Mouse (Mus musculus): Measurements from ENCODE around the gene Crispld2. TPM values are rescaled to one million over a fixed set of nuclear protein-coding genes. Genes with fewer than 3 reads are reported as not detected.
A peak's percentile ranks its signal among the peaks of the same experiment; 100 is the strongest.

Crispld2 gene
- total and polyA plus RNA-seq, 3 experiments, result 1.7 to 2.2 TPM; not detected in 1

GRCm38 (mm10) chr8:120067936-120068668 lies 75.9 kb downstream of the Crispld2 start:
- H3K36me3 ChIP-seq (ENCODE audit: control insufficient read depth in 1 of 2, insufficient read depth in 2 of 2, low read length in 2 of 2), result peaks cover 0 to 3% of the 10 kb centered on the region in 2 experiments; a peak in 2 of 4 replicates
- no peaks in the 10 kb centered on the region for H3K79me2 ChIP-seq (ENCODE audit: control insufficient read depth, insufficient read depth, low read length, poor library complexity)
- no peak for DNase-seq (ENCODE audit: low read depth, low spot score)
- H3K27me3 ChIP-seq (ENCODE audit: control insufficient read depth in 1 of 2, insufficient read depth in 2 of 2, low read length in 2 of 2), result no peaks in the 10 kb centered on the region
- H3K27ac ChIP-seq (ENCODE audit: control insufficient read depth, low read depth, low read length), result no peak overlapping the region
- no peak overlapping the region for H3K9ac ChIP-seq (ENCODE audit: control insufficient read depth, low read depth, low read length, poor library complexity, severe bottlenecking)
- TF ChIP-seq MYB (IDR thresholded peaks at IDR 0.05; ENCODE audit: low read depth, low read length), result no peak
- no peak overlapping the region for H3K4me3 ChIP-seq (ENCODE audit: control insufficient read depth in 1 of 2, insufficient read depth in 1 of 2, low read depth in 2 of 2, low read length in 2 of 2)
- H3K4me1 ChIP-seq (ENCODE audit: control insufficient read depth in 1 of 2, insufficient read depth in 2 of 2, low read length in 2 of 2), result peaks cover 0 to 8% of the 10 kb centered on the region in 2 experiments; a peak in 2 of 4 replicates
- H3K9me3 ChIP-seq (replicated peaks; ENCODE audit: insufficient read depth, low read length), result no peaks in the 10 kb centered on the region

DNA sequence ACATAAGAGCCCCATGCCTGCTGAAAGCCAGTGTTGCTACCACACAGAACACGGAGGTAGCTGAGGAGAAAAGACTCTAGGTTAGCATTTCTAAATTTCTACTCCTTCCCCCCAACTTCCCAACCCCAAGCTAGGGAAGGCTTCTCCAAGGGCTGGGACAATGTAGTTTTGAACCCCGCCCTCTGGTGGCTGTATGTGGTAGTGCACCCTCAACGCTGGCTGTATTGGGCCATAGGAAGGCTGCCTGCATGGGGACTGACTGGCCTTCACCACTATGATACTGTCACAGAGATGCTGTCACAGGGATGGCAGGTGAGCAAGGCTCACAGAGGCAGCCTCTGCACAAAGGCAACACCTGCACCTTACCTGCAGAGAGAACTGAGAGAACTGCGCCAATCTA lies 79.4 kb downstream of the Crispld2 start:
- no peaks in the 10 kb centered on the region for H3K79me2 ChIP-seq (ENCODE audit: control insufficient read depth, insufficient read depth, low read length, poor library complexity)
- H3K9me3 ChIP-seq (replicated peaks; ENCODE audit: insufficient read depth, low read length), result no peaks in the 10 kb centered on the region
- TF ChIP-seq ZMIZ1 (IDR thresholded peaks at IDR 0.05; ENCODE audit: low read depth, low read length), result no peak
- no peak for TF ChIP-seq SIN3A (IDR thresholded peaks at IDR 0.05; ENCODE audit: low read length)
- no peak for TF ChIP-seq ZNF384 (IDR thresholded peaks at IDR 0.05; ENCODE audit: low read depth, low read length)
- TF ChIP-seq NRF1 (IDR thresholded peaks at IDR 0.05; ENCODE audit: insufficient read depth, low read depth, low read length, poor library complexity, severe bottlenecking), result no peak
- peak; percentile 37 for TF ChIP-seq ZC3H11A (IDR thresholded peaks at IDR 0.05; ENCODE audit: low read depth, low read length)
- TF ChIP-seq MXI1 (IDR thresholded peaks at IDR 0.05; ENCODE audit: low read depth, low read length), result no peak
- TF ChIP-seq MEF2A (IDR thresholded peaks at IDR 0.05; ENCODE audit: extremely low read depth, insufficient replicate concordance, low read depth, low read length, poor library complexity, severe bottlenecking), result no peak
- TF ChIP-seq SMC3 (IDR thresholded peaks at IDR 0.05; ENCODE audit: low read depth, low read length), result peak; percentile 95
- TF ChIP-seq RAD21 (IDR thresholded peaks at IDR 0.05; ENCODE audit: low read depth, low read length), result peak; percentile 64
- peak; percentile 87 to 97 (median 92) for TF ChIP-seq CTCF (IDR thresholded peaks at IDR 0.05 in 2 of 3, conservative IDR thresholded peaks at IDR 0.05 in 1 of 3; ENCODE audit: control insufficient read depth in 1 of 3, insufficient read depth in 1 of 3, low read depth in 2 of 3, low read length in 3 of 3, poor library complexity in 1 of 3, severe bottlenecking in 1 of 3)
- no peak for TF ChIP-seq USF1 (IDR thresholded peaks at IDR 0.05; ENCODE audit: low read depth, low read length)
- no peak for TF ChIP-seq RCOR1 (IDR thresholded peaks at IDR 0.05; ENCODE audit: low read depth, low read length)
- no peak overlapping the region for H3K9ac ChIP-seq (ENCODE audit: control insufficient read depth, low read depth, low read length, poor library complexity, severe bottlenecking)
- H3K4me1 ChIP-seq (ENCODE audit: control insufficient read depth in 1 of 2, insufficient read depth in 2 of 2, low read length in 2 of 2), result peaks cover 0 to 8% of the 10 kb centered on the region in 2 experiments; a peak in 2 of 4 replicates
- H3K36me3 ChIP-seq (ENCODE audit: control insufficient read depth in 1 of 2, insufficient read depth in 2 of 2, low read length in 2 of 2), result peaks cover 0 to 3% of the 10 kb centered on the region in 2 experiments; a peak in 2 of 4 replicates
- H3K4me3 ChIP-seq (ENCODE audit: control insufficient read depth in 1 of 2, insufficient read depth in 1 of 2, low read depth in 2 of 2, low read length in 2 of 2), result no peak overlapping the region
- no peaks in the 10 kb centered on the region for H3K27me3 ChIP-seq (ENCODE audit: control insufficient read depth in 1 of 2, insufficient read depth in 2 of 2, low read length in 2 of 2)
- DNase-seq (ENCODE audit: low read depth, low spot score), result peak; percentile 70
- H3K27ac ChIP-seq (ENCODE audit: control insufficient read depth, low read depth, low read length), result no peak overlapping the region

All from MEL (cell line).